Mouse (Mus musculus) mouse embryonic stem cell (cell line): ENCODE measurements around the gene Gm6034.
"Not testable (repeated sequence)": the region's sequence is repeated elsewhere in the genome, so short reads cannot be mapped to it uniquely, and the experiment has no call there.

Experiments
- in situ Hi-C, 2 experiments: fragments of 300-500 bp; cut with MboI; formaldehyde crosslinking; loops; 1 replicate in 1 of 2; 3 replicates in 1 of 2; pipeline ENCODE4 v1.14.3; 2019 to 2020; ENCODE audit warnings: low sequenced_read_pairs in 2 of 2, low pct_unique_long_range_greater_than_20kb in 1 of 2, mixed read lengths in 1 of 2; ENCODE audit not compliant: unreplicated experiment in 1 of 2

Gene Gm6034

DNA sequence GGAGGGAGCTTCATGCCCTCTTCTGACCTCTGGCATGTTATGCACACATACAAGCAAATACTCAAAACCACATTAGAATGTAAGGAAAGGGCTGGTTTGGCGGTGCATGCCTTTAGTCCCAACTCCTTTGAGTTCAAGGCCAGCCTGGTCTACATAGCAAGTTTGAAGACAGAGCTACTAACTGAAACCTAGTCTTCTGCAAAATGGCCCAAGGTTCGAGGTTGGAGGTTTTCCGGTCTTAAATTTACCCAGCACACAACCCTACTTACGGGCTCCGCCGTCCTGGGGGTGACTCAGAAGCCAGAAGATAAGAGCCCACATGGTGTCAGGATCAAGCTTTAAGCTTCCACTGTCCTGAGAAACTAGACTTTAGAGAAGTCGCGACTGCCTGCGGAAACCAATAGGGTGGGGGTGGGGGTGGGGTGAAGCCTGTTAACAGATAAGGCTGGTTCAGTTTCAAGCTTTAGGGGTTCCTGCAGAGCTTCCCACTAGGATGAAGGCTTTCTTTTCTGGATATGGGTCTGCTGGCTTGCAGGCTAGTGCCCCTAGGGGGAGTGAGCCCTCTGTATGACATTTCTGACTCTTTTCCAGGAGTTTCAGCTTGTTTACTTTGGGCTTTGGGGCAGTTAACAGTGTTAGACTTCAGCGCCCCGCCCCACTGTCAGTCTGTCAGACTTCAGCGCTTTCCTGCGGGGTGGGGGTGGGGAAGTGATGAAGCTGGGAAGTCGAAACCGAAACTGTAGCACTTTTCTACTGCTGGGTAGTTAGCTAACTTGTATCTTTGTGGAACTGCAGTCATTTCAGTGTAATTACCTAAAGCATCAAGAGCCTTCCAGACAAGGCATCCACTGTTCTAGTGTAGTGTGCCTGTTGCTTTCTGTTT, 22.3 kb upstream of the Gm6034 start, which contains the start of gene H2-T24:
Gene H2-T24 (minus strand): TSS at position 370 of the 883 bp plus-strand sequence.
- in situ Hi-C loops: no loop called here

DNA sequence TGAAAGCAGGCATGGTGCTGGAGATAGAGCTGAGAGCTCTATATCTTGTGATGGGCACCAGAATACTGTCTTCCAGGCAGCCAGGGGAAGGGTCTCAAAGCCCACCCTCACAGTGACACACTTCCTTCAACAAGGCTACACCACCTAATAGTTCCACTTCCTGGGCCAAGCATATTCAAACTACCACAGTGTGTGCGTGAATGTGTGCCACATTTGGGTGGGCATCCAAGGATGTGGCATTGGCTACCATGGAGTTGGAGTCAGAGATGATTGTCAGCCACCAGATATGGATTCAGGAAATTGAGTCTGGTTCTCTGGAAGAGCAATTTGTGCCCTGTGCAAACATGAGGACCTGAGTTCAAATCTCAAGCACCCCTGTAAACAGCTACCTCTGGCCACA, 21.5 kb upstream of the Gm6034 start:
- in situ Hi-C loops: no loop called here

DNA sequence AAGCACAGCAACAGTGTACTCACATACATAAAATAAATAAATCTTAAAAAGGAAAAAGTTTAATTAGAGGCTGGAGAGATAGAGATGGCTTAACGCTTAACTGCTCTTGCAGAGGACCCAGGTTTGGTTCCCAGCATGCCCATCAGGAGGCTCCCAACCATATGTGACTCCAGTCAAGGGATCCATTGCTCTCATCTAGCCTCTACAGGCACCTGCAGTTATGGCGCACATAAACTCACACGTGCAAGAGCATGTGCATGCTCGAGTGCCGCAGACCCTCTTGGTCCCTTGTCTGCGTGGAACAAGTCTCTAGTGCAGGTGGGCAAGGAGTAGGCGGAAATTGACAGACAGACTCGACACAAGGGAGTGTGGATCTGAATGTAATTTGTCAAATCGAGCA, 20.7 kb upstream of the Gm6034 start:
- in situ Hi-C loops: no loop called here

DNA sequence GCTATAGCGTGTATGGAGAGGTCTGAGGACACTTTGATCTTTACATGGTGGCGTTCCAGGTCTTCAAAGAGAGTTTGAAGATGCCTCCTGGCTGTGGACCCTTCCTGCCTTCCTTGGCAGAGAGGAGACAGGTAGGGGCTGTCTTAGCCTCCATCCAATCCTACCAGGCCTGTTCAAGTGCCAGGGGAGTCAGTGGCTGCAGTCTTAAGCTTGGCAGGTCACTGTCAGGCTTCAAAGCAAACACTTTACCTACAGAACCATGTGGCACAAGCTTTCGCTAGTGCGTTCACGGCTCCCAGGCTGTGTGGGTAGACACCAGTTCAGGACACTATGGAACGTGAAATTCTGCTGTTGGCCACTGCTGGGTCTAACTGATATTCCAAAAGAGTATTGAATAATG, 19.8 kb upstream of the Gm6034 start:
- in situ Hi-C loops: no loop called here

DNA sequence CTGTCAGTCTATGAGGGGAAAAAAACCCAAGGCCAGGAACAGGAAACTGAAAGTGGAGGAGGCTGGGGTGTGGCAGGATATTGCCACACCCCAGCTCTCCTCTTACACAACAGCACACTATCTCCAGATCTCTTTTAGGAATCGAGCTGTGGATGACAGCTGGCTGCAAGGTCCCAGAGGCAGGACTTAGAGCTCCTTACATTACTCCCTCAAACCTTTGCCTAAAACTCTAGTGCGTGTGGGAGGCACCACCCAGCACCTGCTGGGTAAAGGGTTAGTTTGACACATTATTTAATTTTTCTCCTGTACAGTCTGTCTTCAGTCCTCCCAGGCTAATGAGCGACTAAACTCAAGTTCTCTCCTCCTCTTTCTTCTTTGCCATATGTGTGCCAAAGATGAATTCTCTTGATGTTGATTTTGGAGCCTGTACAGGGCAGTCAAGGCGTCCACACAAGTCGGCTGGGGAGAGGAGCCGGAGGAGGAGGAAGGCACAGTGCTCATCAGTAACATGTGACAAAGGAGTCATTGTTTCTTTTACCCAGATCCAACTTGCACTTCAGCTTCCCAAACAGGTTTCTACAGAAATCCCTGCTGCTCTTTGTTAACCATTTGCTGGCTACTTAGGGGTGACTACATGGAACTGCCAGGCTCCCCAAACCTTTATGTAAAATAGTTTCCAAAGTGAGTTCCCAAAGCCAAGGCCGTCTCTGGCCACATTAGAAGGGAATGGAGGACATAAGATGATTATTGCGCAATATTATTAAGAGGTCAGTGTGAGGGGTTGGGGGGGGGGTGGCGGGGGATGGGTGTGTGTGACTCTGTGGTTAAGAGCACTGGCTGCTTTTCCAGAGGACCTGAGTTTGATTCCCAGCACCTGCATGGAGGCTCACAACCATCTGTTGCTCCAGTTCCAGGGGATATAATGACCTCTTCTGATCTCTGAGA, 18.8 kb upstream of the Gm6034 start:
- in situ Hi-C loops: no loop called here

DNA sequence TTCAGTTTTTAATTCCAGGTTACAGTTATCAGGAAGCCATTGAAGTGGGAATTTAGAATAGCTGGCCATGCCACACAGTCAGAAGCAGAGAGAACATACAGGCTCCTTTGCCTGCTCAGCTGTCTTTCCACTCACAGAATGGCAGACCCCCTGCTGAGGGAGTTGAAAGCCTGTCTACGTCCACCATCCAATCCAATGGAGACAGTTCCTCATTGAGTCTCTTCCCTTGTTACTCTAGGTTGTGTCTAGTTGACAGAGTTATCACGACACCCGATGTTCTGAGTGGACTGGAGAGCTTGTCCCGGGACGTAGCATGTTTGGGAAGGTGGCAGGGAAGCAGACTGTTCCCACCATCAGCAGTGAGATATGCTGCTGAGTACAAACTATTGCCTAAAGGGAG, 17.6 kb upstream of the Gm6034 start:
- in situ Hi-C loops: no loop called here

DNA sequence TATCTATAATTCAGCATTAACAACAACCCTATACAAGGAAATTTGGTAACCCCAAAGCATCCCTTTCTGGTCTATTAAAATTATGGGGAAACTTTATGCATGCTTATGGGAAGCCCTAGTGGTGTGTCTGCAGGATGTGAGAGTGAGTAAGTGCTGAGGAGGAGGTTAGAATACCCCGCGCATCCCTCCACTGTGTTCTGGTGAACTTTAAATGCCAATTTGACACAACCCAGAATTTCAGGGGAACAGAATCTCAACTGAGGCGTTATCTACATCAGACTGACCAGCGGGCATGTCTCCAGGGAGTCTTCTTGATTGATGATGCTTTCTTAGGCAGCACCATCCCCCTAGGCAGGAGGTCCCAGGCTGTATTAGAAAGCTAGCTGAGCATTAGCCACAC, 16.9 kb upstream of the Gm6034 start:
- in situ Hi-C loops: no loop called here

DNA sequence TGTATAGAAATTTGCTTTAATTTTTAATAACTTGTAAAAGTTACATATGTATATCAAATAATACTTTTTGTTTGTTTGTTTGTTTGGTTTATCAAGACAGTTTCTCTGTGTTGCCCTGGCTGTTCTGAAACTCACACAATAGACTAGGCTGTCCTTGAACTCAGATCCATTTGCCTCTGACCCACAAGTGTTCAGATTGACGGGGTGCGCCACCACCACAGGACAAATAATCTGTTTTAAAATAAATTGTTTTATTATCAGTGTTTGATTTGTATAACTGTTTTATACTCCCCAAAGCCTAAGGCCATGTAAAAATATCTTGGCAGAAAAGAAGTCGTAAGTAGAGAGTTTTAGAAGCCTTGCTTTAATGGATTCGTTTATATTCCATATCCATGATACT, 15.1 kb upstream of the Gm6034 start:
- in situ Hi-C loops: no loop called here

DNA sequence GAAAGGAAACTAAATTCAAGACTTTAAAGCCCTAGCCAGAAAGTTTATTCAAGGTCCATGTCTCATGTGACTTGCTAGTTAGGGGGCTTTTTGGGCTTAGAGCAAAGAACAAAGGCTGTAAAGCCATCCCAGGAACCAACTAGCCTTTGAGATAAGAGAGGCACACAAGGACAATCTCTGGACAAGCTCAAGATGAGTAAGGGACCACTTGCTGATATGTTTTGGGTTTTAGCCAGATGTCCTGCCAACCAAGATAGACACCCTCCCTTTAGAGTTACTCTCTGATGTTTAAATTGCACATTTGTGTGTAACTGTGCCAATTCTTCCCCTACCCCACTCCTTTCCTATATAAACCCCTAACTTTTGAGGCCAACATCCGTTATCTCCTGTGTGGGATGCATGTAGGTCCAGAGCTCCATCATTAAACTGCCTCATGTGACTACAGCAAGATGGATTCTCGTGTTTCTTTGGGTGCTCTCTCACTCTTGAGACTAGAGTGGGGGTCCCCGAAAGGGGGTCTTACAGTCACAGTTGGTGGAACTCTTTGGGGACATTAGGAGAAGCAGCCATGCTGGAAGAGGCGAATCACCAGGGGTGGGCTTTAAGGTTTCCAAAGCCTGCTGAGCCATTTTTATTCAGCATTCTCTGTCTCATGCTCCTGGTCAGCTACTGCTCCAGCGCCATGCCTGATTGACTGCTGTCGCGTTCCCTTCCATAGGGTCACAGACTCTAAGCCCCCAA, 13.7 kb upstream of the Gm6034 start:
- in situ Hi-C loops: no loop called here

DNA sequence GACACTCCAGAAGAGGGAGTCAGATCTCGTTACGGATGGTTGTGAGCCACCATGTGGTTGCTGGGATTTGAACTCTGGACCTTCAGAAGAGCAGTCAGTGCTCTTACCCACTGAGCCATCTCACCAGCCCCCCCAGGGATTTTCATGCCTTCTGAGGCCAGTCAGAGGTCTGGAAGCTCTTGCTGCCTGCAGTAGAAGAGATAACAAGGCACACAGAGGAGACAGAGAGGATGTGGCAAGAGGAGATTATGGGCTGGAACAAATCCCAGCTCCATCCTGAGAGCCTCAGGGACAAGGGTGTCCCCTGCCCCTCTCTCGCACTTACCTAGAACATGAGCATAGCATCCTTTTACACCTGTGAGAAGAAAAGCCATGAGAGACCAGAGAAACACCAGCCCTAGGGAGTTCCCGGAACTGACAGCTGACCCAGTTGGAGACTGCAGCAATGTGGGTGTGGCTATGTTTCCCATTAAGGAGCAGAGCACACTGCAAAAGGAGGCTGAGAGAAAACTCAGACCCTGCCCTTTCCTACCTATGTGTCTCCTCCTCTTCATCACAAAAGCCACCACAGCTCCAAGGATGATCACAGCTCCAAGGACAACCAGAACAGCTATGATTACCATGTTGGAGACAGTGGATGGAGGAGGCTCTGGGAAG, 12.6 kb upstream of the Gm6034 start:
- in situ Hi-C loops: not testable (repeated sequence)

DNA sequence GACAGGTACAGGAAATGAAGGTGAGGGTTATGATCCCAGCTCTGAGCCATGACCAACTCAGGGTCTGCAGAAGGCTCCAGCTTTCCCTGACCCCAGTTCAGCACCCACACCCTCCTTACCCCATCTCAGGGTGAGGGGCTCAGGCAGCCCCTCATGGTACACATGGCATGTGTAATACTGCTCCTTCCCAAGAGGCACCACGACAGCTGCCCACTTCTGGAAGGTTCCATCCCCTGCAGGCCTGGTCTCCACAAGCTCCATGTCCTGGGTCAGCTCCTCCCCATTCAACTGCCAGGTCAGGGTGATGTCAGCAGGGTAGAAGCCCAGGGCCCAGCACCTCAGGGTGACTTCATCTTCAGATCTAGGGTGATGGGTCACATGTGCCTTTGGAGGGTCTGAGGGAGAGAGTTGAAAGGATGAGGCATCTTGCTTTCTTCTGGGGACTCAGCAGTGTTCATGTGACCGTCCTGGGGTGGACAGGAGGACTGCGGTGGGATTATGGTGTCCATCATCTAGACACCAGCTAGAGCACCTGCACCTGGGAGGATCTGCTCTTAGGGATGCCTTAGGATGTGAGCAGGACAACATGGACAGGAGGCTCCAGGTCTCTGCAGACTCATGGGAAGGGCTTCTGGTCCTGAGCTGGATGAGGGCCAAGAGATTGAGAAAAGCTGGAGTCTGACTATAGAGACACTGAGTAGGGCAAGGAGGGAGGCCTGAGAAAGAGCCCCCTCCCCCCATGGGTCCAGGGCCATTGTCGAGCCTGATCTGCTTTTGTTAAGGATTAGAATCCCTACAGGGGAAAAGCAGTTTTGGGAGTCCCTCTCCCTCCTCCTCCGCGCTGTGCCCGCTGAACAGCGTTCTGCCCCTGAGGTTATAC, 11.8 kb upstream of the Gm6034 start:
- in situ Hi-C loops: not testable (repeated sequence)

DNA sequence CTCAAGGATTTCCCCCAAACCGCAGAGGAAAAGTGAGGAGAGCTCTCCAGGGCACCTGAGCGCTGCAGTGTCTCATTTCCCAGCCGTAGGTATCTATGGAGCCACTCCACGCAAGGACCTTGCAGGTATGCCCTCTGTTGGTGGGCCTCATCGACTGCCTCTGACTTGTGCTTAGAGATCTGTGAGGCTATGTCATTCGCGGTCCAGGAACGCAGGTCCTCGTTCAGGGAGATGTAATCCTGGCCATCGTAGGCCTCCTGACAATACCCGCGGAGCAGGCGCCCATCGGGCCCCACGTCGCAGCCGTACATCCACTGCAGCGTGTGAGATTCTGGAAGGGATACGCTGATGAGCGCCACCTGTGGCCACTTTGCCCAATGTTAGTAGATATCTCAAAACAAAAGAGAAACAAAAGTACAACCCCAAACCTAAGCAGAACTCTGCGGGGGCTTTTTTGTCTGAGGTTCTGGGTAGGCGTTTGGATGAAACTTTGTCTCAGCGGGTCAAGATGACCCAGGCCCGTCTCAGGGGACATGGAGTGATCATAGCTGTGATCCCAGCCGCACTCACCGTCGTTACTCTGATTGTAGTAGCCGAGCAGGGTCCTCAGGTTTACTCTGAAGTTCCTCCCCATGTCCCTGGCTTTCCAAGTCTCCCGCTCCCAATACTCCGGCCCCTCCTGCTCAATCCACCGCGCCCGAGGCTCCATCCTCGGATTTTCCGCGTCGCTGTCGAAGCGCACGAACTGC, 11.0 kb upstream of the Gm6034 start:
- in situ Hi-C loops: not testable (repeated sequence)

DNA sequence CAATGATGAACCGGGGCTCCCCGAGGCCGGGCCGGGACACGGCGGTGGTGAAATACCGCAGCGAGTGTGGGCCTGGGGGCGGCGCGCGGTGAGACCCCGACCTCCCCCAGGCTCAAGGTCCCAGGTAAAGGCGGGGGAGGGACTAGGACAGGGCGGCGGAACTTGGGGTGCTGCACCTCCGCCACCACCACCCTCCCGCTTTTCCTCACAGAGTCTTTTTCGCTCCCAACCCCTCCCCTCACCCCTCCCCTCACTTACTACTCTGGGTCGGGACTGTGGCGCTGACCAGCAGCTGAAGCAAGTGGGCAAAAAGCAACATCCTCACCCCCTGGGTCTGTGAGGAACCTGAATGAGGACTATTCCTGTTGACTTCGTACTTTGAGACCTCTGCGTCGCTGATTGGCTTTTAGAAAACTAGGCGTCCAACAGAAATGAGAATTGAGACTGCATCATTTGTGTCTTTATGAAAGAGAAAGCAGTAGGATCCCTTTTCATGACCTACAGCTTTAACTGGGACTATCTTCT, 10.3 kb upstream of the Gm6034 start, which contains the start of gene H2-T23:
Gene H2-T23 (minus strand): TSS at position 505 of the 525 bp plus-strand sequence.
- in situ Hi-C loops: not testable (repeated sequence)

DNA sequence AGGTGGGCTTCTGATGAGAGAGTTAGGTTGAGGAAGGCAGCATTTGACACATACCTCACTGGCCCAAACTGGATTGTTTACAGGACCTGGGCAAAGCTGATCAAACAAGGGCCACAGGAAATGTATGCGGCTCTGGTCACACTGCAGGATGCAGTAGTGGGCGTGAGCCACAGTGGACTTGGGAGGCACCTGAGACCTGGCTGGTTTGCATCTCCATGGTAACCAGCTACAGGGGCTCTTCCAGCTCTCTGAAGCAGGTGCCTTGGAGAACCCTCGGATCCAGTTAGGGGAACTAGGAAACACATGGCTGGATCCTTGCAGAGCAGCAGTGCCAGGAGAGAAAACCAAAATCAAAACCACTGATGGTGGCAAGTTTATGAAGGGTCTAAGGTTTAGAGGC, 8.2 kb upstream of the Gm6034 start:
- in situ Hi-C loops: not testable (repeated sequence)

DNA sequence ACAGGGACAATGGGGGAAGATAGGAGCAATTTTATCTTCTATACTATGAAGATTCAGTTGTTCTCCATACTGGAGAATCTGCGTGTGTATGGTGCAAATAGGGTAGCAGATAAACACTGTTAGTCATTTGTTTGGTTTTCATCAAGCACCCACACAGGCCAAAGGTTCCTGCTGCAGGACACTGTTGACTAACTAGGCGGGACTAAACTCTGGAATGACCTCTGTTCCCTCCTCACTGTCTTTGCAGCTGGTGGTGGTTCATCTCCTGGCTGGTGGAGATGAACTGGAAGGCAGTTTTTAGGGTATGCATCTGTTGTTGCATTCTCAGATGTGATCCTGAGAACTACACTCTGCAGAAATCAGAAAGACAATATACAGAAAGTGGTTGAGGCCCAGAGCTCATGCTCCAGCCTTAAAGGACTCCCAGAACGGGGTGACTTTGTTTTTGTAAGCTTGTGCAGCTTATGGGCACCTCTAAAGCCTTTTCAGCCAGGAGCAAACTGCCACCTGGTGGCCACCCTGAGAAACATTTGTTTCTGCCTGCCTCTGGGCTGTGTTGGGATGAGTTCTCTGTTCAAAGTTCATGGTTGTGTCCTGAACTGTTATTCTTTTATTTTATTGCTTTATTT, 7.6 kb upstream of the Gm6034 start:
- in situ Hi-C loops: not testable (repeated sequence)

DNA sequence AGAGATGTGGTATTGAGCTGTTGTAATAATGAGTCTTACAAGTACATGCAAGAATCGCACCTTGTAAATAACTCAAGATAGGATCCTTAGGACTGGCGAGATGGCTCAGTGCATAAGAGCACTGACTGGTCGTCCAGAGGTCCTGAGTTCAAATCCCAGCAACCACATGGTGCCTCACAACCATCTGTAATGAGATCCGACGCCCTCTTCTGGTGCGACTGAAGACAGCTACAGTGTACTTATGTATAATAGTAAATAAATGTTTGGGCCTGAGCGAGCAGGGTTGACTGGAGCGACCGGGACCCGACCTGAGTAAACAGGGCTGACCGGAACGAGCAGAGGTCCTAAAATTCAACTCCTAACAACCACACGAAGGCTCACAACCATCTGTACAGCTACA, 6.6 kb upstream of the Gm6034 start:
- in situ Hi-C loops: not testable (repeated sequence)
